Mouse (Mus musculus) MEL (cell line): ENCODE data around the gene D630039A03Rik. TPM values are rescaled to one million over a fixed set of nuclear protein-coding genes. Genes with fewer than 3 reads are reported as not detected.

ENCODE experiments used
- DNase-seq: peaks from one replicate; pipeline ENCODE4 v3.0.0; 2011; ENCODE audit warnings: low read depth, low spot score
- H3K27ac ChIP-seq: 2 replicates; pipeline ENCODE4 v1.5.1; 2012; ENCODE audit warnings: low read depth, mild to moderate bottlenecking, control low read depth, low read length, moderate library complexity; ENCODE audit not compliant: control insufficient read depth
- H3K27me3 ChIP-seq, 2 experiments: fragments of 150-350 bp in 1 of 2; sonication (generic) in 1 of 2; 2 replicates each; pipeline ENCODE4 v1.6.1; 2012; ENCODE audit warnings: low read length in 2 of 2, mild to moderate bottlenecking in 2 of 2, improper control_type of control experiment in 1 of 2, moderate library complexity in 1 of 2; ENCODE audit not compliant: insufficient read depth in 2 of 2, control insufficient read depth in 1 of 2
- H3K36me3 ChIP-seq, 2 experiments: 2 replicates each; pipeline ENCODE4 v1.6.1; 2012 to 2014; ENCODE audit warnings: low read length in 2 of 2, improper control_type of control experiment in 1 of 2, inconsistent platforms in 1 of 2, mild to moderate bottlenecking in 1 of 2; ENCODE audit not compliant: insufficient read depth in 2 of 2, control insufficient read depth in 1 of 2
- H3K4me1 ChIP-seq, 2 experiments: fragments of 150-350 bp in 1 of 2; sonication (generic) in 1 of 2; 2 replicates each; pipeline ENCODE4 v1.6.1; 2012; ENCODE audit warnings: low read length in 2 of 2, improper control_type of control experiment in 1 of 2, mild to moderate bottlenecking in 1 of 2; ENCODE audit not compliant: insufficient read depth in 2 of 2, control insufficient read depth in 1 of 2
- H3K4me3 ChIP-seq, 2 experiments: fragments of 150-350 bp in 1 of 2; sonication (generic) in 1 of 2; 2 replicates each; pipeline ENCODE4 v1.5.1; 2012; ENCODE audit warnings: low read depth in 2 of 2, low read length in 2 of 2, mild to moderate bottlenecking in 2 of 2, moderate library complexity in 2 of 2, control low read depth in 1 of 2, improper control_type of control experiment in 1 of 2; ENCODE audit not compliant: control insufficient read depth in 1 of 2, insufficient read depth in 1 of 2
- H3K79me2 ChIP-seq: 2 replicates; pipeline ENCODE4 v1.6.1; 2012; ENCODE audit warnings: mild to moderate bottlenecking, low read length, moderate library complexity; ENCODE audit not compliant: control insufficient read depth, poor library complexity, insufficient read depth
- H3K9ac ChIP-seq: 2 replicates; pipeline ENCODE4 v1.6.1; 2012; ENCODE audit warnings: low read depth, mild to moderate bottlenecking, control low read depth, low read length, moderate library complexity; ENCODE audit not compliant: control insufficient read depth, poor library complexity, severe bottlenecking
- H3K9me3 ChIP-seq: fragments of 150-350 bp; sonication (generic); replicated peaks from 2 replicates; pipeline ENCODE4 v1.6.1; 2012; ENCODE audit warnings: mild to moderate bottlenecking, low read length, improper control_type of control experiment, moderate library complexity; ENCODE audit not compliant: insufficient read depth
- CTCF ChIP-seq, 3 experiments: IDR thresholded peaks in 2 of 3; conservative IDR thresholded peaks in 1 of 3; 2 replicates each; pipeline ENCODE4 v1.5.1; 2011 to 2012; ENCODE audit warnings: low read length in 3 of 3, low read depth in 2 of 3, mild to moderate bottlenecking in 2 of 3, improper control_type of control experiment in 1 of 3, inconsistent platforms in 1 of 3, mixed read lengths in 1 of 3, moderate library complexity in 1 of 3; ENCODE audit not compliant: control insufficient read depth in 1 of 3, insufficient read depth in 1 of 3, poor library complexity in 1 of 3, severe bottlenecking in 1 of 3
- ELF1 ChIP-seq: IDR thresholded peaks from 2 replicates; pipeline ENCODE4 v1.6.1; 2014; ENCODE audit warnings: low read depth, mild to moderate bottlenecking, inconsistent platforms, low read length, improper control_type of control experiment, moderate library complexity
- ETS1 ChIP-seq: IDR thresholded peaks from 2 replicates; pipeline ENCODE4 v1.6.1; 2012; ENCODE audit warnings: low read depth, mild to moderate bottlenecking, inconsistent platforms, low read length, improper control_type of control experiment, moderate library complexity
- JUND ChIP-seq: IDR thresholded peaks from 2 replicates; pipeline ENCODE4 v1.6.1; 2011; ENCODE audit warnings: low read depth, mild to moderate bottlenecking, improper control_type of control experiment, low read length
- MEF2A ChIP-seq: IDR thresholded peaks from 2 replicates; pipeline ENCODE4 v1.6.1; 2014; ENCODE audit warnings: low read depth, mild to moderate bottlenecking, inconsistent platforms, low read length, improper control_type of control experiment; ENCODE audit not compliant: poor library complexity, insufficient replicate concordance, severe bottlenecking; ENCODE audit errors: extremely low read depth
- MXI1 ChIP-seq: IDR thresholded peaks from 2 replicates; pipeline ENCODE4 v1.6.1; 2011; ENCODE audit warnings: mild to moderate bottlenecking, low read depth, low read length, improper control_type of control experiment
- MYC ChIP-seq: IDR thresholded peaks from 2 replicates; pipeline ENCODE4 v1.6.1; 2011; ENCODE audit warnings: low read depth, mild to moderate bottlenecking, low read length, improper control_type of control experiment, moderate library complexity
- NRF1 ChIP-seq: IDR thresholded peaks from 2 replicates; pipeline ENCODE4 v1.6.1; 2014; ENCODE audit warnings: low read depth, mild to moderate bottlenecking, inconsistent platforms, low read length, improper control_type of control experiment, moderate library complexity; ENCODE audit not compliant: poor library complexity, insufficient read depth, severe bottlenecking
- POLR2AphosphoS5 ChIP-seq: IDR thresholded peaks from 2 replicates; pipeline ENCODE4 v1.6.1; 2012; ENCODE audit warnings: low read depth, borderline replicate concordance, mild to moderate bottlenecking, inconsistent platforms, low read length, moderate library complexity, mixed read lengths
- RAD21 ChIP-seq: IDR thresholded peaks from 2 replicates; pipeline ENCODE4 v1.6.1; 2011; ENCODE audit warnings: mild to moderate bottlenecking, low read depth, low read length, improper control_type of control experiment
- SIN3A ChIP-seq: IDR thresholded peaks from 2 replicates; pipeline ENCODE4 v1.6.1; 2012; ENCODE audit warnings: low read length, improper control_type of control experiment, inconsistent platforms
- SMC3 ChIP-seq: IDR thresholded peaks from 2 replicates; pipeline ENCODE4 v1.6.1; 2011; ENCODE audit warnings: low read depth, low read length, improper control_type of control experiment
- USF1 ChIP-seq: IDR thresholded peaks from 2 replicates; pipeline ENCODE4 v1.6.1; 2014; ENCODE audit warnings: low read depth, mild to moderate bottlenecking, inconsistent platforms, low read length, improper control_type of control experiment, moderate library complexity
- ZC3H11A ChIP-seq: IDR thresholded peaks from 2 replicates; pipeline ENCODE4 v1.6.1; 2012; ENCODE audit warnings: low read depth, mild to moderate bottlenecking, inconsistent platforms, low read length, improper control_type of control experiment
- ZNF384 ChIP-seq: IDR thresholded peaks from 2 replicates; pipeline ENCODE4 v1.6.1; 2012; ENCODE audit warnings: low read depth, mild to moderate bottlenecking, inconsistent platforms, low read length, improper control_type of control experiment
- polyA plus RNA-seq, 2 experiments: library from polyadenylated mRNA; stranded (reverse) in 1 of 2; unstranded in 1 of 2; fragments of >175 nt in 1 of 2; fragments of >200 nt in 1 of 2; gene quantifications; 2 replicates each; pipeline versions ENCODE4 v1.2.1 to v1.2.4; 2012; ENCODE audit warnings: low replicate concordance in 2 of 2, low read depth in 1 of 2; ENCODE audit not compliant: insufficient read length in 2 of 2, insufficient read depth in 1 of 2, missing spikeins in 1 of 2
- total RNA-seq: library from RNA; depleted of rRNA; stranded (reverse); fragments of 300-350 nt; gene quantifications from 2 replicates; pipeline ENCODE4 v1.2.3, GENCODE M21; 2012

The D630039A03Rik gene
- total and polyA plus RNA-seq, 3 experiments = not detected

DNA sequence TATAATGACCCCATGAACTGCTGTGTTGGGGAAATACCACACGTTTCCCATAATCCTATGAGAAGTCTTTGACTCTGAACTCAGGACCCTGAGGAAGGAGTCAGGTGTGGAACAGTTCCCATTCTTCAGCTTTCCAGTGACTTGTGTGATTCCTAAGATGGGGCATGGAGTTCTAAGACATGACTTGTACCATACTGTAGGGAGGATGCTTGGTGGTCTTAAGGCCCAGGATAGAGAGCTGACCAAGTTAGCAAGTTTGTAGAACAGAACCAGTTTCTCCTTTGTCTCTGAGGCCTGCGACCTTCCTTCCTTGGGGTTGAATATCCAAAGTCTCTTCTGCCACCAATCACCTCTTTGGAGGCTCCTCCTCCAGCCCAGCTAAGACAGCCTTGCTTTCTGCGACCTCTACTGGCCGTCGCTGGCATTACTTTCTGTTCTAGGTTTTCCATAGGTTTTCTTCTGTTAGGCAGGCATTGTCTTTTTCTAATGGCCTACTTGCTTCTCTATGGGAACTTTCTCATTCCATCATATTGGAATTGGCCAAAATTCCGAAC, 36.2 kb downstream of the D630039A03Rik start:
- Histone ChIP-seq H3K4me1 (peaks cover 0 to 5% of the 10 kb centered on the region in 2 experiments; a peak in 2 of 4 replicates), H3K79me2 (no peaks in the 10 kb centered on the region), H3K36me3 (no peaks in the 10 kb centered on the region), H3K27me3 (no peaks in the 10 kb centered on the region), H3K9me3 (no peaks in the 10 kb centered on the region), H3K27ac (no peak overlapping the region), H3K4me3 (no peak overlapping the region), H3K9ac (no peak overlapping the region)
- peak; percentile 78 for DNase-seq
- TF ChIP-seq SMC3 = peak; percentile 96
- no peak for TF ChIP-seq JUND
- TF ChIP-seq RAD21 = peak; percentile 96
- no peak for TF ChIP-seq NRF1
- TF ChIP-seq ELF1 = no peak
- TF ChIP-seq CTCF (IDR thresholded peaks at IDR 0.05 in 2 of 3, conservative IDR thresholded peaks at IDR 0.05 in 1 of 3; ENCODE audit: control insufficient read depth in 1 of 3, insufficient read depth in 1 of 3, low read depth in 2 of 3, low read length in 3 of 3, poor library complexity in 1 of 3, severe bottlenecking in 1 of 3) = peak in 2 of 3 experiments; percentile 91 to 92
- TF ChIP-seq ZC3H11A = peak; percentile 94

DNA sequence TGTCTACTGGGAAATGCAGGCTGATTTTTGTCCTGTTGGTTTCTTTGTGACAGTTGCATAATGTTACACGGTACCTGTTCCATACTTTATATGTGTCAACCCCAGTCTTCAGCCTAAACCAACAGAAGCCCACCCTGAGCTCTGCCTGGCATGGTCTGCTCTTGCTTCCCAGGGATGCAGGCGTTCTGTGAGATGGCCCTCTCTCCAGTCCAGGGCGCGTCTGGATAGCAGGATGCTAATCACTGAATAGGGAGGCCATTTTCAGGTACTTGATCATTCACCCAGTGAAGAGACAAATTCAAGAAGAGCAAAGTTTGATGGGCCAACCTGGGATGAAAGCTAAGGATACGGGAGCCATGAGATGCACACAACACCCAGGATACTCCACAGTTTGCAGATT, 37.0 kb downstream of the D630039A03Rik start:
- no peaks in the 10 kb centered on the region for H3K9me3 ChIP-seq
- no peak overlapping the region for H3K9ac ChIP-seq
- no peaks in the 10 kb centered on the region for H3K79me2 ChIP-seq
- H3K4me3 ChIP-seq = no peak overlapping the region
- H3K36me3 ChIP-seq = no peaks in the 10 kb centered on the region
- no peak for TF ChIP-seq ZC3H11A
- no peak for TF ChIP-seq SIN3A
- no peak for TF ChIP-seq USF1
- TF ChIP-seq MEF2A = no peak
- TF ChIP-seq MXI1 = no peak
- TF ChIP-seq ZNF384 = no peak
- TF ChIP-seq MYC = no peak
- TF ChIP-seq ELF1 = no peak
- peaks cover 0 to under 1% of the 10 kb centered on the region in 2 experiments; a peak in 1 of 4 replicates for H3K4me1 ChIP-seq
- H3K27ac ChIP-seq = no peak overlapping the region
- no peaks in the 10 kb centered on the region for H3K27me3 ChIP-seq
- no peak for DNase-seq

DNA sequence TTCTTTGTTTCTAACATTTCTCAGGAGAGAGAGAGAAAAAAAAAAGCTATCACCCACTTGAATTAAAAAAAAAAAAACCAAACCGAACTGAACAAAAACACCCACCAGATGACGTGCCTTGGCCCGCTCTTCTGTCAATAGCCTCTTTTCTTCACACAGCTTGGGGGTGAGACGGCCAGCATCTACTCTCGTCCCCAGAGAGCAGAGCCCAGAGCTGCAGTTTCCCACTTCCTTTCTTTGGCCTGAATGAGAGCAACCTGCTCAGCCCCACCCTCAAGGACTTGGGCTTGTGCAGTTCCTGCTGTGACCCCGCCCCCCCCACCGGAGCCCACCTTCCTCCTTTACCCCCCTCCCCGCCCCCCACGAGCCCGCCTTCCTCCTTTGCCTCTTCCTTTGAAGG, 48.6 kb downstream of the D630039A03Rik start:
- DNase-seq = no peak
- H3K4me1 ChIP-seq = no peaks in the 10 kb centered on the region
- H3K27me3 ChIP-seq = no peaks in the 10 kb centered on the region
- no peaks in the 10 kb centered on the region for H3K9me3 ChIP-seq
- H3K36me3 ChIP-seq = no peaks in the 10 kb centered on the region
- no peak overlapping the region for H3K9ac ChIP-seq
- no peak overlapping the region for H3K4me3 ChIP-seq
- H3K79me2 ChIP-seq = no peaks in the 10 kb centered on the region
- H3K27ac ChIP-seq = no peak overlapping the region
- no peak for TF ChIP-seq POLR2AphosphoS5
- no peak for TF ChIP-seq ETS1
- TF ChIP-seq MXI1 = no peak
